Mouse (Mus musculus) bone marrow macrophage, adult 2 months (primary cell): ENCODE results near the gene Cpa1.

Experiments used
- CTCF ChIP-seq: IDR thresholded peaks from 2 replicates; pipeline ENCODE4 v1.5.1; 2012; ENCODE audit warnings: low read depth, mild to moderate bottlenecking, low read length, moderate library complexity
- POLR2A ChIP-seq: IDR thresholded peaks from 2 replicates; pipeline ENCODE4 v1.6.1; 2012; ENCODE audit warnings: mild to moderate bottlenecking, low read depth, low read length, borderline replicate concordance

DNA sequence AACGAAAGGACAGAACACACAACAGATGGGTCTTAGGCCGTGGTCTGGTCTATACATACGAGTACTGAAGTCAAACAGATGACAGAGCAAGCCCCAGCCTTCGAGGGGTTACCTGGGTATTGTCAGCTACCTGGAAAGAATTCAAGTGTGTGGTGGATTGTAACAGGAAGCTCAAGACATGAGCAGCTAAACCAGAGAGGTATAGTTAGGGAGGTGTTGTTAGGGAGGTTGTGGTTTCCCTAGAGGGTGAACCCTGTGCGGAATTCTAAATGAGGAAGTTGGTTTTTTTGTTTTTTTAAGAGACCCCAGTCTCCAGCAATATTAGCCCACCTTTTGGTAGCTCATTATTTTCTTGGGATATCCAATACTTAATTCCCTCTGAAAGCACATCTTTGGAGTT, 33.3 kb upstream of the Cpa1 start:
- TF ChIP-seq POLR2A (no peak), CTCF (no peak)
